Mouse (Mus musculus) thymus, postnatal 14 days (tissue): Measurements from ENCODE around the gene 2310022A10Rik.
A peak's percentile ranks its signal among the peaks of the same experiment; 100 is the strongest.

Source experiments
- DNase-seq: peaks from one replicate; pipeline ENCODE4 v3.0.0; 2021

The 2310022A10Rik gene

DNA sequence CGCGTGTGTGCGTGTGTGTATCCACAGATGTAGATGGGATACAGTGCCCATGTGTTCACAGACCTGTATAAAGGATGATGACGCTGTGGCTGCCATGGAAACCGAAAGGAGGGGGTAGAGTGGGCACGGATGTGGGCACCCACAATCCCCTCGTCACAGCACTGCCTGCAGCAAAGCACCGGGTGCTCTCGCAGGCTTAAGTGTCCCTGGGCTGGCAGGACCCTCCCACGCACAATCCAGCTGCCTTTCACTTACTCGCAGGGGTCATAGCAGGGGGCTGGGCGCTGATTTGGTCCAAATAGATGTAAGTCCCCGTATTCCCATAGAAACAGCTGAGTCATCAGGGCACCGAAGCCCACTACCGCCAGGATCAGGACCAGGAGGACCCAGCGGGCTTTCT, 11.6 kb upstream of the 2310022A10Rik start:
- DNase-seq = peak; percentile 96

DNA sequence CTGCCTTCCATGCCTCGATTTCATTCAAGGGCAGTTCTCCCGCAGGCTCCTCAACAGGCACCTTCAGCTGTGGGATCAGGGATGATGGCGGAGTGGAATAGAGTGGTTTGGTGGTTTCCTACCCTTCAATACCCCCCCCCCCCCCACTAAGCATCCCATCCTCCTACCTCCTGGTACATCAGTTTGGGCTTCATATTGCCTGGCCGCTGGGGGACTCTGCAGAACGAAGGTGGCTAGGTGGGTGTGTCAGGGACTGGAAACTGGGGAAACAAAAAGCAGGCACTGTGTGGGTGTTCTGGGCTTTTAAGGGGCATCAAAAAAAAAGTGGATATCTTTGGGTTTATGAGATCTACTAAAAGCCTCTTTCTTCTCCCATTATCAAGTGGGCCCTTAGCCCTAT, 11.1 kb upstream of the 2310022A10Rik start:
- peak; percentile 32 for DNase-seq

DNA sequence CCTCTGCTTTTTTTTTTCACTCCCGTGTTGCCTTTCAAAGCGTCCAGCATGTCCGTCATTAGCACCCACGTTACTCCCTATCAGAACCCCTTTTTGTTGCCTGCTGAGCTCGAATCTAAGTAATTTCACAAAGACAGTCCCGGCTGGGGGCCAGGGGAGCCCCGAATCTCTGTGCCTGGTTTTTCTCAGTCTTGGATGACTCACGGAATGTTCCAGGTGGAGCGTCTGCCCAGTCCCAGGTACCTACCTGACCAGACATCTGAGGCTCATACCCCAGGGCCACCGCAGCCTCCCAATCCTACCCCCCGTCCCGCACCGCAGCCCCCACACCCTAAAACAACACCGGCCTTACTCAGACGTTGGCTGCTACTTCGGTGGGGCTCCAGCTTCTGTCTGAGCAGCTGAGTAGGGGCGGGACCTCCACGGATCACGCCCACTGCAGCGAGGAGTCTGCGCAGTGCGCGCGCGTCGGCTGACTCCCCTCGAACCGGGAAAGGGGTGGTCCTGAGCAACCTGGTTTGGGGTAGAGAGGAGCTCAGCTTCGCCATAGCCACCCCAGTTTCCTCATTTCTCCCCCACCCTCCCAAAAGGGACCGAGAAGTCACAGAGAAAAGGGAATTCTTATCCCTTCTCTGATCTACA, 10.5 kb upstream of the 2310022A10Rik start:
- peak; percentile 96 for DNase-seq

DNA sequence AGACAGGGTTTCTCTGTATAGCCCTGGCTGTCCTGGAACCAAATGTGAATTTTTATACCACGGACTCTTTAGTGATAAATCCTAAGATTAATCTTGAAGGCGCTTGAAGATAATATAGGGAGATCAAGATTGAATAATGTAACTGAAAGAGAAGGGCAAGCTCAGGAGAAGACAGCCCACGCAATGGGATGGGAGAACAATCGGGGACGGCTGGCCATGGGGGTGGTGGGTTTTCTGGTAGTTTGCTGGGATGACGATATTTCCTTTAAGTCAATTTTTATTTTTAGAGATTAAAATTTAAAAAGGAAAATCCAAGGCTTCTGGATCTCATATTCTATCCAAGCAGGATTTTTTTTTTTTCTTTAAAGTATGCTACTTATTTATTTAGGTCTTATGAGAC, 10.0 kb upstream of the 2310022A10Rik start:
- DNase-seq = no peak

DNA sequence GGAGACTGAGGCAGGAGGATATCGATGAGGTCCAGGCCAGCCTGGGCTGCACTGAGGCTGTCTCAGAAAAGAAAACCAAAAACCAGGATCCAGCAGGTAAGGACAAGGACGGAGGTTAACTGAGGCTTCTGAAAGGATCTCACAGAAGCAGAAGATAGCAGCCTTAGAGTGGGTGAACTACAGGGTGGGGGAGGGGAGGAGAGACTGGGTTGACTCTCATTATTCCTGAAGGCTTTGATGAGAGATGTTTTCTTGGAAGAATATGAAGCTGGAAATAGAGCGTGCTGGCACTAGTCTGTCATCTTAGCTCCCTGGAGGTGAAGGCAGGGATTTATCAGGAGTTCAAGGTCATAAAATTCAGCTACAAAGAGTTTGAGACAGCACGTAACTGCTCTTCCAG, 9.2 kb upstream of the 2310022A10Rik start:
- DNase-seq = no peak

DNA sequence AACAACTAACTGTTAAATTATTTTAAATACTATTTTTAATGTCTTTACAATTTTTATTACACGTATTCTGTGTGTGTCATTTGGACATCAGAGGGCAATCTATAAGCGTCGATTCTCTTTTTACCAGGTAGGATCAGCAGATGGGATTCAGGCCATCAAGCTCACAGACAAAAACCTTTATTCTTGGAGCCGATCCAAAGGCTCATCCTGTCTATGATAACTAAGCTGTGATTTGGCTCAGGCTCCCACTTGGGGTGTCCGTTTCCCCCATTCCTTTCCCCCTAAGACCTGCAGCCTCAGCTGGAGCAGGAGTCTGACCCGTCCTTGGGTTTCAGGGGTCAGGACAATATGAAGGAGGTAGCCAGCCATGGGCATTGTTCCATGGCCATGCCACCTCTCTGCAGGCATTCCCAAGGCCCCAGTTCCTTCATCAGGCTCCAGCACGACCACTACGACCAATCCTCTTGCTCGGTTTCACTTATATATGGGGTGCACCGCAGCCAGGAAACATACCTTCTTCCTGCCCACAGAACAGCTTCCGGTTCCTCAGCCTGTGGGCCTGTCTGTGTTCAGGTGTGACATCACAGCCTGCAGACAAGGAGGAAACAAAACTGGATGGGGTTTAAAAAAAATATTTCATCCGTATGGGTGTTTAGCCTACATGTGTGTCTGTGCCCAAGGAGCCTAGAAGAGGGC, 8.2 kb upstream of the 2310022A10Rik start:
- peak; percentile 84 for DNase-seq

DNA sequence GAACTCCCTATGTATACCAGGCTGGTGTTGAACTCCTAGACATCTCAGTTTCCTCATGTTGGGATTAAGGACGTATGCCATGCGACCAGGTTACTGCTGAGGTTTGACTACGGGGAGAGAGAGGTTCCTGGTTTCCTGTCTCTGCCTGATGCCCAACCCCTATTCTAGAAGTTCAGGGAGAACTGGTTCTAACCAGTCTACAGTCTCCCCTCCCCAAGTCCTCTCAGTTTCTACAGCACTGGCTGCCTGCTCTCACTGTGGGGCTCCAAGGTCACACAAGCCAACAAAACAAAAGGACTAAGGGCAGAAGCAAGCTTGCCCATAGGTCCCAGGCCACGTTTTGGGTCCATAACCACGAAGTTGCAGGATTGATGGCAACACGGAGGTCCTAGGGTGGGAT, 3.4 kb upstream of the 2310022A10Rik start:
- no peak for DNase-seq

DNA sequence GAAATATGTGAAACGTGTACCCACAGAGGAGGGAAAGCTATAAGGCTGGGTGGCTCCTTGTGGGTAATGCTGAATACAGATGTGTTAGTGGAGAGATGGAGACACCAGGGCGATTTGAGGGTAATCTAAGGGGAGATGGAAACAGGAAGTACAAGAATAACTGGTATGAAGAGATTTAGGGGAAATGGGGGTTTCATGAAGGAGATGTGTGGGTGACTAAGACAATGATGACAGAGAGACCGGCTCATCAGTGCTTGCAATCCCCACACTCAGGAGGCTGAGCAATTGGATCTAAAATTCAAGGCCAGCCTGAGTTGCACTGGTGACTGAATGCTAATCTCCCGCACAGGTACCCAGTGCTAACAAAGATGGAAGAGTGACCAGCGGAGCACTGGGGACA, 963 bp upstream of the 2310022A10Rik start:
- no peak for DNase-seq

DNA sequence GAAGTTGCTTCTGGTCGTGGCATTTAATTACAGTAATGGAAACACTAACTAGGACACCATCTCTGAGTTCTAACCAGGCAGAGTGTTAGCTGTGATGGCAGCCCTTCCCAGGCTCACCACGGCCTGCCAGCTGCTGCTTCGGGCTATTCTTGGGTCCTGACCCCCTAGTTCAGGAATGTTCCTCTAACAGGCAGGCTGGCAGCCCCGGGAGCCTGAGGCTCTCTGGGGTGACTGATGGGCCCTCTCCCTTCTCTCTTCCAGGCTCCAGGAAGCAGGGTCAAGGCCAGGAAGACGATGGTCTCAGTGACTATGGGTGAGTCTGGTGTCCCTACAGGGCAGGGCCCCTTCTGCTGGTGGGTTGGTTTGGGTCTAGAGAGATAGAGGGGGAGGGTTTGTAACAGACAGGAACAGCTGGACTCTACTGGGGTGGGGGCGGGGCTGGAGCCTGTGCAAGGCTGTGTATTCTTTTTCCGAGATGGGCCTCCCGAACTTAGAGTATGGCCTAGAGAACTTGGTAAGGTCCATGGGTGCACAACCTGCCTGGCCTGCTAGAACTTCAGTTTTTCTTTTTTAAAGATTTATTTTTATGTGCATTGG, 7.4 kb downstream of the 2310022A10Rik start:
- DNase-seq = no peak

DNA sequence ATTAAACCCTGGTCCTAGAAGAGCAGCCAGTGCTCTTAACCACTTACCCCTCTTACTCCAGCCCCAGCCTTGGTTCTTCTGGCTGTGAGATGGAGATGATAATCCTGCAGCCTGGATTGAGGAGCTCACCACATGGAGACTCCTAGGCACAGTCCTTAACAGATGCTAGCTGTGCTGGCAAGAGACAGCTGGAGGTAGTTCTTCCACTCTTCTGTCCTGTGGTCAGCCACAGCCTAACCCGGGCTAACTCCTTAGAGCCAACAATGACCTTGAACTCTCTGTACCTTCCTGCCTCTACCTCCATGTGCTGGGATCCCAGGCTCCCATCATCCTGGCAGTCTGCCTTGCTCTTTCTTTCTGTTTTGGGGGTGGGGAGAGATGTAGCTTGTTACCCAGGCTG, 7.9 kb downstream of the 2310022A10Rik start:
- DNase-seq = no peak

DNA sequence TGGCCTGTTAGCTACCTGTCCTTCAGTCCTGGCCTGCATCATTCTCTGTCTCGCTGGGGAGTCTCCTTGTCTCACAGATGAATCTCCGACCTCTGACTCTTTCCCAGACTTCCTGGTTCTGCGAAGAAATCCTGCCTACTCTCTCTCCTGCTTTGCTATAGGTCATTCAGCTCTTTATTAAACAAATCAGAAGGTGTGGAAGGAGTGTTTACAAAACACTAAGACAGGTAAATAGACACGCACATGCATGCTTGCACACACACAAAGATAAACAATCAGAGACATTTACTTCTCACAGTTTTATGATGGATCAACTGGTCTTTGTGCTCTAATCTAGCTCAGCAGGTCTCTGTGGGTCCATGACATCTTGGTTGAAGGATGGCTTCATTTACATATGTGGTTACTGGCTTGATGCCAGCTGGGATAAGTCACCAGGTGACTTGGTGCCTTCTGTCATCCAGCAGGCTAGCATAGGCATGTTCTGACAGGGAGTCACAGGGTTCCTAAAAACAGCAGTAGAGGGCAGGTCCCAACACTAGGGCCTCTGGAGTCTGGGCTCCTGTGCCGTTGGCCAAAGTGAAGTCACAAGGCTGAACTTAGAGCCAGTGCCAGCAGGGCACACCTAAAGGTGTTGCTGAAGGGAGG, 16.7 kb downstream of the 2310022A10Rik start:
- no peak for DNase-seq

DNA sequence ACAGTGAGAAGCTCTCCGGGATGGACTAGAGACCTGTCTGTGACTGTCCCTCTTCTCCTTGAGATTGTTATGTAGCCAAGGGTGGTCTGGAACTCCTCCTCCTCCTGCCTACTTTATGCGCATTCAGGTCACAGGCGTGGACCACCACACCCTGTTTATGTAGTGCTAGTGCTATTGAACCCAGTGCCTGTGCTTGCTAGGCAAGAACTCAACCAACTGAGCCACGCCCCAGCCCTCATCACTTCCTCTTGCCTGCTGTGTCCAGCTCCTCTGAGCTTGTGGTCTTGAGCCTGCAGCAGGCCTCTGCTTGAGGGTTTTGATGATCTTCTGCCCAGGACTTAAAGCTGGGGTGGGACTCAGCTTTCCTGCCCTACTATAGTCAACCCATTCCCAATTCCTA, 19.1 kb downstream of the 2310022A10Rik start:
- no peak for DNase-seq

DNA sequence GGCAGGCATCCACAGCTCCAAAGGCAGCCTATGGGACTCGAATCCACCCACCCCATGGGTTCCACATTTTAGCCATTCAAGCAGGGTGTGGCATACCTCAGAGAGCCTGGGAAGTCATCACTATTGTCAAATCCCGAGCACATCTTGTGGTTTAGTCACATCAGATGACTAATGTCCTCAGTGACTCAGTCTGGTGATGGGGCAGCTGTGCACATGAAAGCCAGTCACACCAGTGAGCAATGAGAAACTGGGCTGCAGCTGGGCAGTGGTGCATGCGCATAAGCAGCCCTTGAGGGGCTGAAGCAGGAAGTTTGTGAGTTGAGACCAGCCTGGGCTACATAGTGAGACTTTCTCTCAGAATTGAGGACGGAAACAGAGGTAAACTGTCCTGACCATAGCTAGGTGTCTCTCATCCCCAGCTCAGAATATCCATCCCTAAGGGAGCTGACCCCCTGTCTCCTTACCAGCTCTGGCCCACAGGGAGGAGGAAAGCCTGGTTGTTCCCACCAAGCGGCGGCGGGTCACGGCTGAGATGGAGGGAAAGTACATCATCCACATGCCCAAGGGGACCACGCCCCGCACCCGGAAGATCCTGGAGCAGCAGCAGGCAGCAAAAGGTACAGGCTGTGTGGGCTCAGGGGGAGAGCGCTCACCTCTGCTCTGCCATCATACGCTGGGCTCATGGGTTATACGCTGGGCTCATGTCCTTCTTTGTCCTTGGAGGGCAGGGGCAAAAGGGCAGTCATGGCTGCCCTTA, 21.3 kb downstream of the 2310022A10Rik start:
- no peak for DNase-seq

DNA sequence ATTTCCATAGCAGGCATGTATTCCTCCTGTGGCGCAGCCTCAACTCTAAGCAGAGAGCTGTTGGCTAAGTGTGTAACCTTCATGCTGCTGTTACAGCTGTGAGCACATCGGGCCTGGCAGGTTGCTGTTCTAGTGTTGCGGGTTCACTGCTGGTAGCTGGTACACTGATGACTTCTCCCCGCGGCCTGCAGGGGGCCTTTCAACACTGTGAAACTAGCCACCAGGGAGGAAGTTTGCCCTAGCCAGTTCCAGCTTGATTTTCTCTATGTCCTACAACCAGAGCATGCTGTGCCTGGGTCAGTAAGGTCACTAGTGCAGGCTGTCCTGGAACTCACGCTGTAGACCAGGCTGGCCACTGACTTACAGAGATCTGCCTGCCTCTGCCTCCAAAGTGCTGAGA, 23.9 kb downstream of the 2310022A10Rik start:
- peak; percentile 67 for DNase-seq

DNA sequence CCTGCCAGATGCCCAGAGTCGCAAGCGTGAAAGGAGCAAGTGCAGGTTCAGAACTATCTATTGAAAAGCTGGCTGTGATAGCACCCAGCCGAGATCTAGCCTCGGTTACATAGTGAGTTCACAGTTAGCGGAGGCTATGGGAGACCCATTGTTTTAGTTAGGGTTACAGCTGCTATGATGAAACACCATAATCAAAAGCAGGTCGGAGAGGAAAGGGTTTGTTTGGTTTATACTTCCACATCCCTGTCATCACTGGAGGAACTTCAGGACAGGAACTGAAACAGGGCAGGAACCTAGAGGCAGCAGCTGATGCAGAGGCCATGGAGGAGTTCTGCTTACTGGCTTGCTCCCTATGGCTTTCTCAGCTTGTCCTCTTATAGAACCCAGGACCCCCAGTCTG, 24.6 kb downstream of the 2310022A10Rik start:
- DNase-seq = no peak

DNA sequence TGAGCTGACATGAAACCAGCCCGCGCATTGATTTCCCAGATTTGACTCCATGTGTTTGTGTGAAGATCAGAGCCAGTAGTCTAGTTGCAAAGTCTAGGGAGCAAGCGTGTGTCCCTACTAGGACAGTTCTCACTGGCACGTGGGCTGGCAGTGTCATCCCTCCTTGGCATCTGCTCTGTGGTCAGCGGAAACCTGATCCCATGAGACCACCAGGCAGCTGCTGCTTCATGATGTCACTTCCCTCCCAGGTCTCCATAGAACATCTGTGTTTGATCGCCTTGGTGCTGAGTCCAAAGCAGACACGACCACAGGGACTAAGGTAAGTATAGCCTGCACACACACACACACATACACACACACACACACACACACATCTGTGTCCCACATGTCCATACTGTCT, 25.4 kb downstream of the 2310022A10Rik start:
- no peak for DNase-seq

DNA sequence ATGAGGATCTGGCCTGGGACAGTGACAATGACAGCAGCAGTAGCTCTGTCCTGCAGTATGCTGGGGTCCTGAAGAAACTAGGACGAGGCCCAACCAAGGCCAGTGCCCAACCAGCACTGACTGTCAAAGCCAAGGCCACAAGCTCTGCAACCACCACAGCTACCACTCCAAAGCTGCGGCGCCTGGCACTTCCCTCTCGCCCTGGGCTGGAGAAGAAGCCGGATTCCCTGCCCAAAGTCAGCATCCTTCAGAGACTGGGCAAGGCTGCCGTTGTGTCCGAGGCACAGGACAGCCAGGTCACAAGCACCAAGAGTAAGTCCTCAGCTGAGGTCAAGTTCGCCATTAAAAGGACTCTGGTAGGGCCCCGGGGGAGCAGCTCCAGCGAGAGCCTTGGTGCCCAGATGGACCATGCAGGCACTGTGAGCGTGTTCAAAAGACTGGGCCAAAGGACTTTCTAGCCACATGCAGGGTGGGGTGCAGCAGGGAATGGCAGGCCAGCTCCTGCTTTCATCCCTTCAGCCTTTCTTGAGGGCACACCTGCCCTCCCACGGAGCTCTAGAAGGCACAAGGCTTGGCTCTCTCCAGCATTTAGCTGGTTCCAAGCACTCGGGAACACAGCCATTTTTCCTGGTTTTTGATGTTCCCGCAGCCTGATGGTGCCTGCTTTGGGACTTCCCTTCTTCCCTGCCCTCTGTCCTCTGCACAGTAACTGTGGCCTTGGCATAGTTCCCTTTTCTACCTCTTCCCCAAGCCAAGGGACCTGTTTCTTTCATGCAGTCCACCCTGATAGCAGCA, 27.5 kb downstream of the 2310022A10Rik start:
- no peak for DNase-seq

DNA sequence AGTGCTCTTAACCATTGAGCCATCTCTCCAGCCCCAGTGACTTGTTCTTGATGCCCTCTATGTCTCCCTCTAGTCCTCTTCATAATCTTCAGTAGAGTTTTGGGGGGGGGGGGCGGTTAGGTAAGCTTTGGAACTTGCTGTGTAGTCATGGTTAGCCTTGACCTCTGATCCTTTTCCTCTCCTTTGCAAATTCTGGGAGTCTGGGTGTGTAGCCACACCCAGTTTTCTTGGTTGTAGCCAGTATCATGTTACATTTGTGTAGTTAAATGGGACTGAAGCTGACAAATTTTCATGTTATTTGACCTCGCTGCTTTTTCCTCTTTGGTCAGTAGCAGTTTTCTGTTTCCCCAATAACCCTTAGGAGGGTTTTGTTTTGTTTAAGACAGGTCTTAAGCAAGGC, 33.8 kb downstream of the 2310022A10Rik start:
- no peak for DNase-seq

DNA sequence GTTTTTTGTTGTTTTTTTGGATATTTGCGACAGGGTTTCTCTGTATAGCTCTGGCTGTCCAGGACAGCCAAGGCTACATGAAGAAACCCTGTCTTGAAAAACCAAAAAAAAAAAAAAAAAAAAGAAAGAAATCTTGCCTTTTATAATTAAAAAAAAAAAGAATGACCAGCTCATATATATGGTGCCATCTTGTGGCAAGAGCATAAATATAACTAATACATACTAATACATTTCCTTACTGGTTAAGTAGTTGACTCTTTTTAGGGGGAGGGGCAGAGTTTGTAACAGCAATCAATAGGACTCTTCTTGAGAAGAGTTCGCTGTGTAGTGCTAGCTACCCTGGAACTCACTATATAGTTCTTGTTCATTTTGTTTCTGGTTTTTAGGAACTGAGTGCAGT, 34.7 kb downstream of the 2310022A10Rik start:
- no peak for DNase-seq

DNA sequence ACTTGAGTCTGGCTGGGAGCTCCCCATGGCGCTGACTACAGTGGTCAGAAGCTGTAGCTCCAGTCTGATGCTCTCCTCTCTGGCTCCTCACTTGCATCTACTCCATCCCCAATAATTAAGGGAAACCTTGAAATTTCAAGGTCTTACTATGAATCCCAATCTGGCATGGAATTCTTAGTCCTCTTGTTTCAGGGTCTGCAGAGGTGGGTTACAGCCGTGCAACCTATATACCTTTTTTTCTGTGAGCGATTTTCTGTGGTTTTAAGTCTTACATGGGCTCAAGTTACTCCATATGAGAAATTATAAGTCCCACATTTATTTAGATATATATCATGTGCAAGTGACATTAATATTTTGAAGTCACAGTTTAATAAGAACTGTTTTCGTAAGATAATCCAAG, 37.1 kb downstream of the 2310022A10Rik start:
- DNase-seq = no peak

DNA sequence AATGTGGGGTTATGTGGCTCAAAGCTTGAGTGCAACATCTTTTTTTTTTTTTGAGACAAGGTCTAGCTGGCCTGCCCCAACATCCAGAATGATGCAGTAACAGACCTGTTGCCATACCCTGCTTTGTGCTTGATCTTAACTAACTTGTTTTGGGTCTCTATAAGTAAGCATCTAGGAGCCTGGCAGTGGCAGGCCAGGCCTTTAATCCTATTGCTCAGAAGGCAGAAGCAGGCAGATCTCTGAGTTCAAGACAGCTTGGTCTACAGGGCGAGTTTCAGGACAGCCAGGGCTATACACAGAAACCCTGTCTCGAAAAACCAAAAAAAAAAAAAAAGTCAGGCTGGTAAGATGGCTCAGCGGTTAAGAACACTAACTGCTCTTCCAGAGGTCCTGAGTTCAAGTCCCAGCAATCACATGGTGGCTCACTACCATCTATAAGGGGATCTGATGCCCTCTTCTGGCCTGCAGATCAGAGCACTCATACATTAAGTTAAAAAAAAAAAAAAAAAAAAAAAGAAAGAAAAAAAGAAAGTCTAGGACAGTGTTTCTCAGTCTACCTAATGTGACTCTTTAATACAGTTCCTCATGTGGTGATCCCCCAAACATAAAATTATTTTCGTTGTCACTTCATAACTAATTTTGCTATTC, 37.7 kb downstream of the 2310022A10Rik start:
- DNase-seq = peak; percentile 31
